Mouse (Mus musculus): ENCODE results near the gene Itpr2. TPM values are rescaled to one million over a fixed set of nuclear protein-coding genes. Genes with fewer than 3 reads are reported as not detected.
A peak's percentile ranks its signal among the peaks of the same experiment; 100 is the strongest.

Gene Itpr2
- polyA plus RNA-seq, 1 experiment from 2014 or later = 4.1 TPM

DNA sequence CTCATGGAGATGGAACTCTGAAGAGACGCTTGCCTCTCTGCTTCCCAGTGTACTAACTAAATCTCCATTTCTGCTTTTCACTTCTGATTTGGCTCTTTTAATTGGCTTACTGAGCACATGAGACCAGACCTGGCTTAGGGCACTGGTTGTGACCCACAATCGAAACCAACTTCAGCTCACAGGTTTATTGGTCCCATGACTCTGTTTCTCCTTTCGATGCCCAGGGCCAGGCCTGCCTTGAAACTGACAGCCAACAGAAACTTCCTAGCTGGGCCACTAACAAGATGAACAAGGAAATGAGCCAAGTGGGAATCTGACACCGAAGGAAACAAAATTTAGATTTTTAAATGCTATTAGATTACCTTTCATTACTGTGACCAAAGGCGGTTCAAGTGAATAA is 105.8 kb downstream of the Itpr2 start:
- no peaks in the 10 kb centered on the region for H3K36me3 ChIP-seq (replicated peaks)
- H3K27me3 ChIP-seq (ENCODE audit: poor library complexity, severe bottlenecking) = no peaks in the 10 kb centered on the region
- no peak overlapping the region for H3K27ac ChIP-seq
- no peak overlapping the region for H3K4me3 ChIP-seq
- WGBS = 93% methylated on average over 5 of the region's 5 CpGs
- peaks cover 3% of the 10 kb centered on the region; the same call in 1 of the 2 replicates for H3K9me3 ChIP-seq
- no peaks in the 10 kb centered on the region for H3K4me1 ChIP-seq
- DNase-seq (ENCODE audit: extremely low spot score, low spot score) = no peak

- WGBS = 92% methylated on average over 4 of the region's 4 CpGs
- DNase-seq (ENCODE audit: extremely low spot score, low spot score) = no peak
- no peaks in the 10 kb centered on the region for H3K27me3 ChIP-seq (ENCODE audit: poor library complexity, severe bottlenecking)
- H3K4me3 ChIP-seq = no peak overlapping the region
- no peaks in the 10 kb centered on the region for H3K36me3 ChIP-seq (replicated peaks)
- H3K4me1 ChIP-seq = no peaks in the 10 kb centered on the region
- H3K9me3 ChIP-seq = peaks cover 3% of the 10 kb centered on the region; the same call in 1 of the 2 replicates
- H3K27ac ChIP-seq = no peak overlapping the region
Measured at GRCm38 (mm10) chr6:146395616-146396015, 106.4 kb downstream of the Itpr2 start.

DNA sequence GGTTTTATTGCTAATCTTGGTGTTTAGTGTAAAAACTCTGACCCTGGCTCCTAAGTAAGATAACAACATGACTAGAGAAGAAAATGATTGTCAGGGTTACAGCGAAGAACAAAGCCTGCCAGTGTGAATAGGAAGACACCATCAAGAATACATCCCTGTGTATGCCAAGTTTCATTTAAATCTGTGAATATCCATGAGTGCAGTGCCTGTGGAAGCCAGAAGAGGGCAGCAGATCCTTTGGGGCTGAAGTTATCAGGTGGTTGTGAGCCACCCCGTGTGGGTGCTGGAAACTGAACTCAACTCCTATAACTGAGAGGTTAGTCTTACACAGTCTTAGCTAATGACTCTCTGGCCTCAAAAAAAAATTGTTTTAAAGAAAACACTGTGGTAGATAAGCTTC is 109.8 kb downstream of the Itpr2 start:
- no peaks in the 10 kb centered on the region for H3K27me3 ChIP-seq (ENCODE audit: poor library complexity, severe bottlenecking)
- no peaks in the 10 kb centered on the region for H3K36me3 ChIP-seq (replicated peaks)
- peaks cover 3% of the 10 kb centered on the region; the same call in 1 of the 2 replicates for H3K9me3 ChIP-seq
- H3K27ac ChIP-seq = no peak overlapping the region
- no peak for DNase-seq (ENCODE audit: extremely low spot score, low spot score)
- 83% methylated on average over 2 of the region's 2 CpGs for WGBS
- no peak overlapping the region for H3K4me3 ChIP-seq
- peaks cover 4% of the 10 kb centered on the region for H3K4me1 ChIP-seq

DNA sequence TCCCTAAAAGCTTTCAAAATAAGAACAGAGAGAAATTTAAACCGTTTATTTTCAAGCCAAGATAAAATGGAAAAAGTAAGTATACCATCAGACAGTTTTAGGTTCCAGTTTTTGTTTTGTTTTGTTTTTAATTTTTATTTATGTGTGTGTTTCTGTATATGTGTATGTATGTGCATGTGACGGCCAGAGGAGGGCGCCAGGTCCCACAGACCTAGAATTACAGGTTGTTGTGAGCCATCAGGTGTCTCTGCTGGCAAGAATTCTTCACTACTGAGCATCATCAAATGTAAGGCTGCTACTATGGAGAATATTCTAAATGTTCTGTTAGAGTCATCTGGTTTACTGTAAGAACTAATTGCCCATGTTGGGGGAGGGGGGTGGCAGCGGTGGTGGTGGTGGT is 111.9 kb downstream of the Itpr2 start:
- peaks cover 3% of the 10 kb centered on the region; the same call in 1 of the 2 replicates for H3K9me3 ChIP-seq
- DNase-seq (ENCODE audit: extremely low spot score, low spot score) = no peak
- H3K27ac ChIP-seq = no peak overlapping the region
- H3K36me3 ChIP-seq (replicated peaks) = no peaks in the 10 kb centered on the region
- H3K4me1 ChIP-seq = peaks cover 9% of the 10 kb centered on the region
- no peak overlapping the region for H3K4me3 ChIP-seq
- no peaks in the 10 kb centered on the region for H3K27me3 ChIP-seq (ENCODE audit: poor library complexity, severe bottlenecking)
- 85% methylated on average over 4 of the region's 4 CpGs for WGBS

DNA sequence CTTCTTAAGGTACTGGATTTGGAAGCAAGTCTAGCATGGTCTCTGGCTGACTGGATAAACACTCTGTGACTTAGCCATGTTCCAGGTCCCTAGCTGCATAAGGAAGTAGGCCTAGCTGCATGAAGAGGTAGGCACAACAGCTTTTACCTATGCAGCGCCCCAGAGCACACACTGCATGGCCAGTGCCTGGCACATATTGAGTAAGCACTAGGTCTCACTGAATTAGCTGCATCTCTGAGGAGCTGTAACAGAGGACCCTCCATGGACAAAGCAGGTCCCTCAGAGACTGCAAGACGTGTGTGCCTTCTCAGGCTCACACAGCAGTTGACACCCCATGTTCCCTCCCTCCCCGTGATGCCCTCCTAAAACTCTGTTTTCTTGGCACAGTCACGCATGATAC is 114.0 kb downstream of the Itpr2 start:
- Histone ChIP-seq H3K4me3 (no peak overlapping the region), H3K27ac (no peak overlapping the region), H3K9me3 (peaks cover 1% of the 10 kb centered on the region; the same call in 1 of the 2 replicates), H3K36me3 (replicated peaks) (no peaks in the 10 kb centered on the region), H3K4me1 (peaks cover 9% of the 10 kb centered on the region), H3K27me3 (ENCODE audit: poor library complexity, severe bottlenecking) (no peaks in the 10 kb centered on the region)
- no peak for DNase-seq (ENCODE audit: extremely low spot score, low spot score)
- WGBS = 88% methylated on average over 4 of the region's 4 CpGs

- 62% methylated on average over 6 of the region's 6 CpGs for WGBS
- Histone ChIP-seq H3K4me3 (no peak overlapping the region), H3K36me3 (replicated peaks) (no peaks in the 10 kb centered on the region), H3K27ac (peak overlapping the region; percentile 67), H3K9me3 (no peaks in the 10 kb centered on the region), H3K4me1 (peaks cover 9% of the 10 kb centered on the region), H3K27me3 (ENCODE audit: poor library complexity, severe bottlenecking) (no peaks in the 10 kb centered on the region)
- DNase-seq (ENCODE audit: extremely low spot score, low spot score) = no peak
Measured at GRCm38 (mm10) chr6:146387039-146387713, 114.8 kb downstream of the Itpr2 start.

GRCm38 (mm10) chr6:146379263-146379662 is 122.8 kb downstream of the Itpr2 start:
- H3K4me3 ChIP-seq = no peak overlapping the region
- H3K27me3 ChIP-seq (ENCODE audit: poor library complexity, severe bottlenecking) = no peaks in the 10 kb centered on the region
- no peaks in the 10 kb centered on the region for H3K9me3 ChIP-seq
- DNase-seq (ENCODE audit: extremely low spot score, low spot score) = no peak
- 92% methylated on average over 8 of the region's 8 CpGs for WGBS
- H3K4me1 ChIP-seq = no peaks in the 10 kb centered on the region
- H3K27ac ChIP-seq = no peak overlapping the region
- H3K36me3 ChIP-seq (replicated peaks) = no peaks in the 10 kb centered on the region

DNA sequence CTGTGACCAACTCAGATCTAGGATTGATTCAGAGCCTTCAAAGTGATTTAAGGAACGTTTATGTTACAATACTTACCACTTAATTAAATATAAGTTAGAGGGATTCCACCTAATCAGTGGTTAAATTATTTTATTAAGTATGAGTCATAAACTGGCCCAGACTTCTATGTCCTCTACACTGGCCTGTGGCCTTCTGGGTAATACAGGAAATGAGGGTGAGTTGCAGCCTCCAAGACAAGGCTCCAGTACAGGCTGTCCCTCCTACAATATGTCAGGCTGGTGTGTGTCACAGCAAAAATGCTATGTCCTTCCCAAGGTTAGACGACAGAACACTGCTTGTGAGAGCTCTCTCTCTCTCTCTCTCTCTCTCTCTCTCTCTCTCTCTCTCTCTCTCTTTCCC is 130.5 kb downstream of the Itpr2 start:
- 66% methylated on average over 2 of the region's 2 CpGs for WGBS
- Histone ChIP-seq H3K36me3 (replicated peaks) (no peaks in the 10 kb centered on the region), H3K27me3 (ENCODE audit: poor library complexity, severe bottlenecking) (no peaks in the 10 kb centered on the region), H3K4me3 (no peak overlapping the region), H3K9me3 (no peaks in the 10 kb centered on the region), H3K4me1 (no peaks in the 10 kb centered on the region), H3K27ac (no peak overlapping the region)
- no peak for DNase-seq (ENCODE audit: extremely low spot score, low spot score)

GRCm38 (mm10) chr6:146366180-146366579 is 135.8 kb downstream of the Itpr2 start:
- H3K27me3 ChIP-seq (ENCODE audit: poor library complexity, severe bottlenecking) = no peaks in the 10 kb centered on the region
- no peak overlapping the region for H3K4me3 ChIP-seq
- no peak overlapping the region for H3K27ac ChIP-seq
- no peak for DNase-seq (ENCODE audit: extremely low spot score, low spot score)
- H3K36me3 ChIP-seq (replicated peaks) = no peaks in the 10 kb centered on the region
- H3K4me1 ChIP-seq = no peaks in the 10 kb centered on the region
- no peaks in the 10 kb centered on the region for H3K9me3 ChIP-seq
- 96% methylated on average over 4 of the region's 4 CpGs for WGBS

DNA sequence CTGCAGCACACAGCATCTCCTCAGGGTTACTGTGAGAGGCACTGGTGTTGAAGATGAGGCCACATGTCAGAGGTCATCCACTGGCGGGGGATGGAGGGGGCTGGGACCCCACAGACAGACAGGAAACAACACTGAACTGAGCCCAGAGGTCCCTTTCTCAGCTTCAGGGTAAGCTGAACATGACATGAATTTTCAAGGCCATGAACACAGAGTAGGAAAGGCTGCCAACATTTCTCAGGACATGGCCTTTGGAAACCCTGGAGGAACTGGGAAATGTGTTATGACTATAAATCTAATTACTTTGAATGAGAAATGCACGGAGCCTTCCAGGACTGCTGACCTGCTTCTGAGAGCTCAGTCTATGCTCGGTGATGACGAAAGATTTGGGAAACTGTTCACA is 144.1 kb downstream of the Itpr2 start:
- 67% methylated on average over 4 of the region's 4 CpGs for WGBS
- DNase-seq (ENCODE audit: extremely low spot score, low spot score) = no peak
- Histone ChIP-seq H3K4me1 (peaks cover 15% of the 10 kb centered on the region), H3K9me3 (no peaks in the 10 kb centered on the region), H3K36me3 (replicated peaks) (no peaks in the 10 kb centered on the region), H3K27ac (no peak overlapping the region), H3K4me3 (no peak overlapping the region), H3K27me3 (ENCODE audit: poor library complexity, severe bottlenecking) (no peaks in the 10 kb centered on the region)

DNA sequence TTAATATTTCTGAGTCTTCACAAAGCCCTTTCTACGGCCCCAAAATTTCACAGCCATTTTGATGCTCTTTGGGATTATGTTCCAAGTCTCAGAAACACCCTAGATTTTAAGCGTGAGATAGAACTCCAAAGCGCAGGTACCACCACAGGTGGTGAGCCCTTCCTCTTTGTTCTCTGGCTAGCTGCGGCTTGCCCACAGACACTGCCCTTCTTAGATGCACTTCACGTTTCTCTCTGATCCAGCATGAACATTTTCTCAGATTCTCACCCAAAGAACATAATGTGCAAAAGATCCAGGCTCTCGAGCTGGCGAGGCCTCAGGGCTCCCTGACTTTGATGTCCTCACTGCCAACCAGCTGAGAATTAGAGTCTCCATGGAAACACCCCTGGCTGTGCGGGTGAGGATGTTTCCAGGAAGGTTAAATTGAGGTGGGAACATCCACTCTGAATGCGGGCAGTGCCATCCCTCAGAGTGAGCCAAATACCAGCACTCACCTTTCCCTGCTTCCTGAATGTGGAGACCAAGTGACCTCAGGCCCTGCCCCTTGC is 149.7 kb downstream of the Itpr2 start:
- Histone ChIP-seq H3K36me3 (replicated peaks) (no peaks in the 10 kb centered on the region), H3K4me3 (no peak overlapping the region), H3K4me1 (no peaks in the 10 kb centered on the region; the same call in 1 of the 2 replicates), H3K27me3 (ENCODE audit: poor library complexity, severe bottlenecking) (no peaks in the 10 kb centered on the region), H3K9me3 (no peaks in the 10 kb centered on the region), H3K27ac (no peak overlapping the region)
- 65% methylated on average over 9 of the region's 9 CpGs for WGBS
- DNase-seq (ENCODE audit: extremely low spot score, low spot score) = no peak

DNA sequence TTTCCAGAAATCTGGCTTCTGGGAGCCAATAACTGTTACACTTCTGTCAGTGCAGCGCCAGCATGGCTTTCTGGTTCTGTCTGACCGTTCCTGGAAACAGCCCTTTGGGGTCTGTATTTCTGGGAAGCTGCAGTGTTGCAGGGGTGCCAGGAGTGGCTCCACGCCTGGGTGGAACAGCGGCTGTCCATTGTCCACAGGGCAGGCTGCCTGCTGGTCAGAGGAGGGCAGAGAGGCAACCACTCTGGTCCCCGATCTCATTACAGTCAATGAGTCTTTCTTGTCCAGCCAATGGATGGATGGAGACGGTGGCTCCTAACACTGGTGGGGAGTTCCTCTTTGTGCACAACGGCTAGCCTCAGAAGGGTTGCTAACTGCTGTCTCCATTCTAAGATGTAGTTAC is 150.2 kb downstream of the Itpr2 start:
- DNase-seq (ENCODE audit: extremely low spot score, low spot score) = no peak
- H3K4me3 ChIP-seq = no peak overlapping the region
- no peaks in the 10 kb centered on the region; the same call in 1 of the 2 replicates for H3K4me1 ChIP-seq
- H3K9me3 ChIP-seq = no peaks in the 10 kb centered on the region
- WGBS = 76% methylated on average over 7 of the region's 7 CpGs
- H3K36me3 ChIP-seq (replicated peaks) = no peaks in the 10 kb centered on the region
- no peak overlapping the region for H3K27ac ChIP-seq
- no peaks in the 10 kb centered on the region for H3K27me3 ChIP-seq (ENCODE audit: poor library complexity, severe bottlenecking)

- WGBS = 74% methylated on average over 4 of the region's 4 CpGs
- peak overlapping the region; percentile 12; the same call in 1 of the 2 replicates for H3K27ac ChIP-seq
- no peaks in the 10 kb centered on the region for H3K36me3 ChIP-seq (replicated peaks)
- no peak overlapping the region for H3K4me3 ChIP-seq
- peaks cover 13% of the 10 kb centered on the region for H3K4me1 ChIP-seq
- no peaks in the 10 kb centered on the region for H3K9me3 ChIP-seq
- DNase-seq (ENCODE audit: extremely low spot score, low spot score) = no peak
- no peaks in the 10 kb centered on the region for H3K27me3 ChIP-seq (ENCODE audit: poor library complexity, severe bottlenecking)
Measured at GRCm38 (mm10) chr6:146347568-146347967, 154.5 kb downstream of the Itpr2 start.
